In genomic region chr5:100673745-100674486, GRCm38 (mm10) we compare ENCODE assay signal across 8 mouse cellular contexts. TPM values are rescaled to one million over a fixed set of nuclear protein-coding genes. Genes with fewer than 3 reads are reported as not detected.
A peak's percentile ranks its signal among the peaks of the same experiment; 100 is the strongest.
DNase-seq lines count a peak whose midpoint lies in the region; ATAC-seq and TF ChIP-seq lines count a peak whose summit lies in the region.

No protein-coding gene starts in this region.

- intact Hi-C loops in left cerebral cortex, adult 2 months (cut with DNase I), result loop anchor here (5.0 kb wide), 3 partner anchors 93 to 123 kb away; partner anchors contain the start of genes Helq and Mrps18c

- peak overlapping the region; percentile 85 for H3K4me2 ChIP-seq in hindbrain, embryonic 16.5 days (ENCODE audit: low read length)

- H3K27me3 ChIP-seq in hindbrain, embryonic 16.5 days (replicated peaks; ENCODE audit: control insufficient read depth, insufficient read depth, low read length), result no peaks in the 10 kb centered on the region

- H3K4me1 ChIP-seq in hindbrain, embryonic 16.5 days (ENCODE audit: control insufficient read depth, insufficient read depth, low read depth, low read length), result peaks cover 14% of the 10 kb centered on the region

- peak; percentile 98 for ATAC-seq in hindbrain, embryonic 16.5 days
- ATAC-seq in megakaryocyte, adult 5-6 weeks (ENCODE audit: poor library complexity, severe bottlenecking), result peak; percentile 90

- WGBS in hindbrain, embryonic 16.5 days, result under 1% methylated on average over 71 of the region's 71 CpGs

- peak overlapping the region; percentile 77 for H3K27ac ChIP-seq in hindbrain, embryonic 16.5 days (ENCODE audit: low read depth, low read length)
- peak overlapping the region; percentile 77 for H3K27ac ChIP-seq in left cerebral cortex, adult 2 months

- no peaks in the 10 kb centered on the region for H3K36me3 ChIP-seq in hindbrain, embryonic 16.5 days (ENCODE audit: control insufficient read depth, insufficient read depth, low read length)

- peak; percentile 94 for DNase-seq in ZHBTc4 (ENCODE audit: low read depth, low spot score)
- DNase-seq in cerebellum, postnatal 4 days (ENCODE audit: low spot score in 2 of 2), result peak; percentile 85 to 88
- DNase-seq in gastrocnemius, adult 18-20 months (ENCODE audit: low spot score), result peak; percentile 83
- peak; percentile 89 to 91 for DNase-seq in left cerebral cortex, adult 2 months (ENCODE audit: extremely low spot score in 1 of 2, low spot score in 2 of 2)
- DNase-seq in right cerebral cortex, adult 18-20 months, result peak; percentile 88
- DNase-seq in urinary bladder, adult 2 months (ENCODE audit: low spot score), result peak; percentile 91

- peak overlapping the region; percentile 79 for H3K4me3 ChIP-seq in hindbrain, embryonic 16.5 days (ENCODE audit: low read length)
- peak overlapping the region; percentile 86 for H3K4me3 ChIP-seq in left cerebral cortex, adult 2 months

- H3K9ac ChIP-seq in hindbrain, embryonic 16.5 days (ENCODE audit: low read depth, low read length), result peak overlapping the region; percentile 88

- TF ChIP-seq CTCF in left cerebral cortex, adult 2 months (IDR thresholded peaks at IDR 0.05), result no peak

- no peaks in the 10 kb centered on the region for H3K9me3 ChIP-seq in hindbrain, embryonic 16.5 days (ENCODE audit: control insufficient read depth, low read length)

RNA-seq across cellular contexts. Expression of gene Coq2, which starts 1.0 kb away (rescaled TPM):
- 10 to 100 TPM; 73.6 to 77.4 TPM for total RNA-seq in gastrocnemius, adult 18-20 months (2021)
- 49.6 and 49.8 TPM in 2 replicates for polyA plus RNA-seq in hindbrain, embryonic 16.5 days (2015; fragmentation: Nextera tagmentation; extraction: Ambion mirVana)
- 10 to 100 TPM; 76.4 to 77.0 TPM for total RNA-seq in left cerebral cortex, adult 2 months (2021)
- total RNA-seq in megakaryocyte, adult 5-6 weeks (2015), result 20.9 and 21.0 TPM in 2 replicates
- total RNA-seq in megakaryocyte, adult 5-6 weeks (2017), result 20.1 and 22.5 TPM in 2 replicates
- 80.3 and 96.3 TPM in 2 replicates for polyA plus RNA-seq in urinary bladder, adult 2 months (2012; rRNA removed)

RNA-seq across cellular contexts. Expression of gene Hpse, which starts 45.6 kb away (rescaled TPM):
- under 1 TPM; 0.39 to 0.57 TPM for total RNA-seq in gastrocnemius, adult 18-20 months (2021)
- 0.56 and 0.66 TPM in 2 replicates for polyA plus RNA-seq in hindbrain, embryonic 16.5 days (2015; fragmentation: Nextera tagmentation; extraction: Ambion mirVana)
- 1 to 10 TPM; 1.9 to 2.4 TPM for total RNA-seq in left cerebral cortex, adult 2 months (2021)
- total RNA-seq in megakaryocyte, adult 5-6 weeks (2015), result 84.1 and 95.3 TPM in 2 replicates
- 93.8 and 102 TPM in 2 replicates for total RNA-seq in megakaryocyte, adult 5-6 weeks (2017)
- 9.8 and 10.6 TPM in 2 replicates for polyA plus RNA-seq in urinary bladder, adult 2 months (2012; rRNA removed)

Comparison
In these comparisons a context has a peak if more than half of its experiments do, and no peak if none do; other contexts are left out.
1. Peak in every context shown above with its lines: DNase-seq, ATAC-seq, H3K4me3 ChIP-seq and H3K27ac ChIP-seq.
2. RNA of gene Hpse, which starts 45.6 kb away (total RNA-seq): 84.1 to 102 TPM in megakaryocyte, adult 5-6 weeks; 1.9 to 2.4 TPM in left cerebral cortex, adult 2 months and 0.39 to 0.57 TPM in gastrocnemius, adult 18-20 months; every median in the first group is over 10 times any median in the second.